8 mouse cellular contexts compared by ENCODE assay signal in genomic region chr4:133337833-133338520, GRCm38 (mm10). TPM values are rescaled to one million over a fixed set of nuclear protein-coding genes. Genes with fewer than 3 reads are reported as not detected.
DNase-seq lines count a peak whose midpoint lies in the region; ATAC-seq lines count a peak whose summit lies in the region.

No protein-coding gene starts in this region.

- H3K27me3 ChIP-seq in megakaryocyte, embryonic 14.5 days (replicated peaks), result peaks cover 5% of the 10 kb centered on the region
- H3K27me3 ChIP-seq in embryonic facial prominence, embryonic 11.5 days (ENCODE audit: control insufficient read depth, insufficient read depth, low read length), result no peaks in the 10 kb centered on the region
- no peaks in the 10 kb centered on the region for H3K27me3 ChIP-seq in intestine, embryonic 15.5 days (replicated peaks)
- no peaks in the 10 kb centered on the region for H3K27me3 ChIP-seq in neural tube, embryonic 13.5 days

- H3K36me3 ChIP-seq in megakaryocyte, embryonic 14.5 days (replicated peaks; ENCODE audit: low read length), result peaks cover 7% of the 10 kb centered on the region
- no peaks in the 10 kb centered on the region for H3K36me3 ChIP-seq in embryonic facial prominence, embryonic 11.5 days (replicated peaks; ENCODE audit: control insufficient read depth, insufficient read depth, low read depth, low read length)
- H3K36me3 ChIP-seq in intestine, embryonic 15.5 days, result 0 out of 2 replicates have a peak, but pooled peaks cover 4% of the 10 kb centered on the region
- H3K36me3 ChIP-seq in neural tube, embryonic 13.5 days, result no peaks in the 10 kb centered on the region

- ATAC-seq in megakaryocyte, adult 5-6 weeks (ENCODE audit: poor library complexity, severe bottlenecking), result no peak
- no peak for ATAC-seq in embryonic facial prominence, embryonic 11.5 days (replicated peaks; ENCODE audit: insufficient number of reproducible peaks, low FRiP score, low TSS enrichment, low read depth)
- no peak for ATAC-seq in intestine, embryonic 15.5 days
- ATAC-seq in neural tube, embryonic 13.5 days (ENCODE audit: low read depth), result no peak

- H3K27ac ChIP-seq in embryonic facial prominence, embryonic 11.5 days (replicated peaks; ENCODE audit: low read depth, low read length), result no peak overlapping the region
- H3K27ac ChIP-seq in intestine, embryonic 15.5 days, result no peak overlapping the region
- 0 out of 2 replicates have a peak overlapping the region, but pooled peaks have one; percentile 23 for H3K27ac ChIP-seq in neural tube, embryonic 13.5 days (replicated peaks)

- H3K4me3 ChIP-seq in megakaryocyte, embryonic 14.5 days (replicated peaks), result peak overlapping the region; percentile 97
- H3K4me3 ChIP-seq in embryonic facial prominence, embryonic 11.5 days (ENCODE audit: low read depth, low read length), result peak overlapping the region; percentile 90
- peak overlapping the region; percentile 93 for H3K4me3 ChIP-seq in intestine, embryonic 15.5 days (replicated peaks)
- H3K4me3 ChIP-seq in neural tube, embryonic 13.5 days, result peak overlapping the region; percentile 64

- H3K9ac ChIP-seq in embryonic facial prominence, embryonic 11.5 days (replicated peaks; ENCODE audit: low read length), result peak overlapping the region; percentile 86
- H3K9ac ChIP-seq in intestine, embryonic 15.5 days, result peak overlapping the region; percentile 82
- H3K9ac ChIP-seq in neural tube, embryonic 13.5 days, result peak overlapping the region; percentile 95

- WGBS in embryonic facial prominence, embryonic 11.5 days, result 16% methylated on average over 14 of the region's 14 CpGs
- WGBS in intestine, embryonic 15.5 days, result 9% methylated on average over 14 of the region's 14 CpGs
- 13% methylated on average over 14 of the region's 14 CpGs for WGBS in neural tube, embryonic 13.5 days

- H3K4me1 ChIP-seq in megakaryocyte, embryonic 14.5 days, result peaks cover 13% of the 10 kb centered on the region; the same call in 1 of the 2 replicates
- H3K4me1 ChIP-seq in embryonic facial prominence, embryonic 11.5 days (ENCODE audit: control insufficient read depth, insufficient read depth, low read length), result no peaks in the 10 kb centered on the region
- peaks cover 10% of the 10 kb centered on the region; the same call in 1 of the 2 replicates for H3K4me1 ChIP-seq in intestine, embryonic 15.5 days (replicated peaks)
- peaks cover 20% of the 10 kb centered on the region for H3K4me1 ChIP-seq in neural tube, embryonic 13.5 days (replicated peaks)

- peak; percentile 21 for DNase-seq in embryonic facial prominence, embryonic 11.5 days (ENCODE audit: low spot score)
- no peak for DNase-seq in layer of hippocampus, adult 8-10 months (ENCODE audit: low spot score in 2 of 2)
- DNase-seq in embryo, embryonic 10 days (ENCODE audit: low spot score), result no peak
- DNase-seq in layer of hippocampus, adult 9-10 months (ENCODE audit: low spot score), result no peak

- H3K4me2 ChIP-seq in embryonic facial prominence, embryonic 11.5 days (ENCODE audit: low read depth, low read length), result peak overlapping the region; percentile 88
- H3K4me2 ChIP-seq in intestine, embryonic 15.5 days (replicated peaks), result peak overlapping the region; percentile 83
- peak overlapping the region; percentile 78 for H3K4me2 ChIP-seq in neural tube, embryonic 13.5 days

- no peaks in the 10 kb centered on the region for H3K9me3 ChIP-seq in megakaryocyte, embryonic 14.5 days
- no peaks in the 10 kb centered on the region for H3K9me3 ChIP-seq in embryonic facial prominence, embryonic 11.5 days (replicated peaks; ENCODE audit: control insufficient read depth, low read length)
- no peaks in the 10 kb centered on the region for H3K9me3 ChIP-seq in intestine, embryonic 15.5 days
- no peaks in the 10 kb centered on the region for H3K9me3 ChIP-seq in neural tube, embryonic 13.5 days

RNA-seq across cellular contexts. Expression of gene Wdtc1, which starts 15.3 kb away (rescaled TPM):
- polyA plus RNA-seq in megakaryocyte, embryonic 14.5 days (2012; ENCODE audit: insufficient read depth, low replicate concordance), result 85.7 and 118 TPM in 2 replicates
- total RNA-seq in megakaryocyte, adult 5-6 weeks (2015), result 16.5 and 18.5 TPM in 2 replicates
- 11.6 and 14.1 TPM in 2 replicates for total RNA-seq in megakaryocyte, adult 5-6 weeks (2017)
- polyA plus RNA-seq in embryonic facial prominence, embryonic 11.5 days (2014; fragmentation: Nextera tagmentation; extraction: Ambion mirVana), result 16.7 and 18.7 TPM in 2 replicates
- polyA plus RNA-seq in intestine, embryonic 15.5 days (2015; fragmentation: Nextera tagmentation; extraction: Ambion mirVana), result 13.9 and 17.0 TPM in 2 replicates
- 21.9 and 24.3 TPM in 2 replicates for polyA plus RNA-seq in neural tube, embryonic 13.5 days (2015; fragmentation: Nextera tagmentation; extraction: Ambion mirVana)
- 10 to 100 TPM; 65.1 to 85.8 (median 72.2) TPM for total RNA-seq in layer of hippocampus, adult 8-10 months (2022)

RNA-seq across cellular contexts. Expression of gene Slc9a1, which starts 31.5 kb away (rescaled TPM):
- polyA plus RNA-seq in megakaryocyte, embryonic 14.5 days (2012; ENCODE audit: insufficient read depth, low replicate concordance), result 50.9 and 56.9 TPM in 2 replicates
- total RNA-seq in megakaryocyte, adult 5-6 weeks (2015), result 20.3 and 23.1 TPM in 2 replicates
- total RNA-seq in megakaryocyte, adult 5-6 weeks (2017), result 11.0 and 11.6 TPM in 2 replicates
- 4.7 and 5.6 TPM in 2 replicates for polyA plus RNA-seq in embryonic facial prominence, embryonic 11.5 days (2014; fragmentation: Nextera tagmentation; extraction: Ambion mirVana)
- polyA plus RNA-seq in intestine, embryonic 15.5 days (2015; fragmentation: Nextera tagmentation; extraction: Ambion mirVana), result 8.5 and 9.3 TPM in 2 replicates
- polyA plus RNA-seq in neural tube, embryonic 13.5 days (2015; fragmentation: Nextera tagmentation; extraction: Ambion mirVana), result 7.0 and 7.1 TPM in 2 replicates
- total RNA-seq in layer of hippocampus, adult 8-10 months (2022), result 10 to 100 TPM; 62.2 to 66.1 (median 65.1) TPM
